Mouse (Mus musculus): ENCODE data around the gene Olfr1472. TPM values are rescaled to one million over a fixed set of nuclear protein-coding genes. Genes with fewer than 3 reads are reported as not detected.
"Not testable (repeated sequence)": the region's sequence is repeated elsewhere in the genome, so short reads cannot be mapped to it uniquely, and the experiment has no call there.

Olfr1472 gene
- total RNA-seq (2021) = not detected

- DNase-seq (ENCODE audit: extremely low spot score in 1 of 2, low spot score in 1 of 2) = no peak
These were observed at the start of gene Olfr1472 for GRCm38 (mm10) chr19:13455986-13456385. Gene Olfr1472 (minus strand): TSS chr19:13456086.

GRCm38 (mm10) chr19:13500246-13500645 lies 44.4 kb upstream of the Olfr1472 start, which contains the start of gene Olfr1477:
Gene Olfr1477 (plus strand): TSS chr19:13500546.
- DNase-seq (ENCODE audit: extremely low spot score in 1 of 2, low spot score in 1 of 2) = no peak

- DNase-seq (ENCODE audit: extremely low spot score in 1 of 2, low spot score in 1 of 2) = no peak
These were observed 24.2 kb upstream of the Olfr1472 start, which contains the start of gene Olfr1475 for GRCm38 (mm10) chr19:13480096-13480495. Gene Olfr1475 (minus strand): TSS chr19:13480196.

GRCm38 (mm10) chr19:13469265-13469664 lies 13.4 kb upstream of the Olfr1472 start, which contains the start of gene Olfr1474:
Gene Olfr1474 (plus strand): TSS chr19:13469565.
- DNase-seq (ENCODE audit: extremely low spot score in 1 of 2, low spot score in 1 of 2) = not testable (repeated sequence)

GRCm38 (mm10) chr19:13443109-13443508 lies 12.8 kb downstream of the Olfr1472 start, which contains the start of gene Olfr1471:
Gene Olfr1471 (plus strand): TSS chr19:13443409.
- not testable (repeated sequence) for DNase-seq (ENCODE audit: extremely low spot score in 1 of 2, low spot score in 1 of 2)

- DNase-seq (ENCODE audit: extremely low spot score in 1 of 2, low spot score in 1 of 2) = no peak
These were observed 48.3 kb downstream of the Olfr1472 start, which contains the start of gene Olfr1469 for GRCm38 (mm10) chr19:13407549-13407948. Gene Olfr1469 (plus strand): TSS chr19:13407849.

Other genes with a start within 250 kb of the Olfr1472 start
- gene Olfr1463, start 224.8 kb downstream of the Olfr1472 start, total RNA-seq (2021) = not detected
- not detected for gene Olfr1465, start 140.5 kb downstream of the Olfr1472 start, total RNA-seq (2021)
- not detected for gene Olfr1466, start 117.2 kb downstream of the Olfr1472 start, total RNA-seq (2021)
- not detected for gene Olfr1467, start 93.8 kb downstream of the Olfr1472 start, total RNA-seq (2021)
- not detected for gene Olfr1469, start 48.2 kb downstream of the Olfr1472 start, total RNA-seq (2021)
- not detected for gene Olfr1471, start 12.7 kb downstream of the Olfr1472 start, total RNA-seq (2021)
- gene Olfr1474, start 13.5 kb upstream of the Olfr1472 start, total RNA-seq (2021) = not detected
- gene Olfr1475, start 24.1 kb upstream of the Olfr1472 start, total RNA-seq (2021) = not detected
- gene Olfr1477, start 44.5 kb upstream of the Olfr1472 start, total RNA-seq (2021) = not detected
- gene Olfr1480, start 71.8 kb upstream of the Olfr1472 start, total RNA-seq (2021) = not detected
- gene Olfr1484, start 127.4 kb upstream of the Olfr1472 start, total RNA-seq (2021) = not detected
- not detected for gene Olfr1487, start 161.3 kb upstream of the Olfr1472 start, total RNA-seq (2021)
- gene Olfr1489, start 175.5 kb upstream of the Olfr1472 start, total RNA-seq (2021) = not detected
- gene Olfr1490, start 195.0 kb upstream of the Olfr1472 start, total RNA-seq (2021) = not detected
- gene Olfr1491, start 241.2 kb upstream of the Olfr1472 start, total RNA-seq (2021) = not detected

Data from layer of hippocampus, postnatal 25 days (tissue).